Mouse (Mus musculus) ES-E14 (cell line): ENCODE data around the gene Uvrag.

Source experiments
- CHD2 ChIP-seq: IDR thresholded peaks from 2 replicates; pipeline ENCODE4 v1.6.1; 2014; ENCODE audit warnings: mild to moderate bottlenecking, low read depth, low read length, inconsistent platforms
- MAFK ChIP-seq: IDR thresholded peaks from 2 replicates; pipeline ENCODE4 v1.6.1; 2014; ENCODE audit warnings: mild to moderate bottlenecking, low read depth, low read length, inconsistent platforms; ENCODE audit not compliant: insufficient read depth

- TF ChIP-seq CHD2 (no peak), MAFK (no peak)
These were observed 146.8 kb downstream of the Uvrag start for GRCm38 (mm10) chr7:98994137-98994536.
